ENCODE assay signal across 18 mouse cellular contexts in genomic region chr9:57431202-57431601, GRCm38 (mm10). TPM values are rescaled to one million over a fixed set of nuclear protein-coding genes. Genes with fewer than 3 reads are reported as not detected.
DNase-seq lines count a peak whose midpoint lies in the region; ATAC-seq and TF ChIP-seq lines count a peak whose summit lies in the region.
"Had no signal": no experiment of that assay in that cellular context is flagged by ENCODE, and none has a peak within 500 bp of the region (broad histone marks: within the 10 kb centered on the region; RNA-seq: fewer than 3 reads in every experiment).

No protein-coding gene starts in this region.

- H3K9ac ChIP-seq in ES-Bruce4 (ENCODE audit: low read depth, poor library complexity, severe bottlenecking), result no peak overlapping the region
- H3K9ac ChIP-seq: heart, embryonic 15.5 days; hindbrain, embryonic 14.5 days; limb, embryonic 15.5 days had no signal

- TF ChIP-seq EP300 in ES-Bruce4 (IDR thresholded peaks at IDR 0.05; ENCODE audit: insufficient read depth, low read depth, low read length), result no peak

- ATAC-seq in frontal cortex, adult (ENCODE audit: low TSS enrichment), result no peak

- 69% methylated on average over 9 of the region's 9 CpGs for WGBS in lung, adult 2 months

- H3K36me3 ChIP-seq in ES-Bruce4 (ENCODE audit: control insufficient read depth, insufficient read depth, low read length, poor library complexity, severe bottlenecking), result peaks cover 3% of the 10 kb centered on the region; the same call in 1 of the 2 replicates
- H3K36me3 ChIP-seq: heart, embryonic 15.5 days; limb, embryonic 15.5 days had no signal

- no peak for TF ChIP-seq POLR2A in lung, adult 2 months (IDR thresholded peaks at IDR 0.05; ENCODE audit: borderline replicate concordance, extremely low read depth, low read depth, low read length)
- no peak for TF ChIP-seq POLR2A in ES-Bruce4 (IDR thresholded peaks at IDR 0.05; ENCODE audit: insufficient read depth, low read length)

- no peak for TF ChIP-seq CTCF in lung, adult 2 months (IDR thresholded peaks at IDR 0.05; ENCODE audit: insufficient read depth, low read length)
- no peak for TF ChIP-seq CTCF in ES-Bruce4 (IDR thresholded peaks at IDR 0.05; ENCODE audit: low read depth, low read length)

- no peaks in the 10 kb centered on the region for H3K9me3 ChIP-seq in ES-Bruce4 (replicated peaks; ENCODE audit: control insufficient read depth, insufficient read depth, low read length, poor library complexity, severe bottlenecking)
- H3K9me3 ChIP-seq: G1E; heart, embryonic 15.5 days; limb, embryonic 15.5 days had no signal

- H3K27me3 ChIP-seq in ES-Bruce4 (ENCODE audit: control insufficient read depth, insufficient read depth, low read length, poor library complexity, severe bottlenecking), result no peaks in the 10 kb centered on the region
- H3K27me3 ChIP-seq: heart, embryonic 15.5 days; limb, embryonic 15.5 days had no signal

- peak; percentile 36 for DNase-seq in lung, postnatal 10 days
- DNase-seq in lung, adult 2 months, result no peak
- peak; percentile 41 for DNase-seq in ZHBTc4 (ENCODE audit: low read depth, low spot score)
- peak; percentile 67 for DNase-seq in kidney, adult 9 months
- DNase-seq in cerebellum, adult 9-11 months, result no peak
- DNase-seq: cerebellum, postnatal 14 days; gastrocnemius, postnatal 10 days; layer of hippocampus, postnatal 36 days; retina, postnatal 1 day; spleen, adult 18-20 months; thymus, adult 18-20 months had no signal

- H3K4me3 ChIP-seq in lung, adult 2 months (replicated peaks; ENCODE audit: extremely low read depth, low read depth, low read length), result no peak overlapping the region
- H3K4me3 ChIP-seq in ES-Bruce4 (ENCODE audit: low read depth, low read length), result no peak overlapping the region
- H3K4me3 ChIP-seq: heart, embryonic 15.5 days; limb, embryonic 15.5 days had no signal

- peak overlapping the region; percentile 71 for H3K27ac ChIP-seq in ES-Bruce4 (ENCODE audit: insufficient read depth, low read length)
- H3K27ac ChIP-seq: heart, embryonic 15.5 days; hindbrain, embryonic 14.5 days; limb, embryonic 15.5 days; macrophage had no signal

- H3K4me1 ChIP-seq in lung, adult 2 months (ENCODE audit: control insufficient read depth, insufficient read depth, low read length), result peaks cover 5% of the 10 kb centered on the region
- H3K4me1 ChIP-seq in ES-Bruce4 (ENCODE audit: control insufficient read depth, insufficient read depth, low read length), result peaks cover 18% of the 10 kb centered on the region

RNA-seq across cellular contexts. Expression of gene Ppcdc, which starts 8.7 kb away (rescaled TPM):
- 30.8 and 36.1 TPM in 2 replicates for polyA plus RNA-seq in lung, adult 2 months (2012; rRNA removed)
- polyA plus RNA-seq in ES-Bruce4 (2011; ENCODE audit: insufficient read depth, insufficient read length, low read depth, missing spikeins), result 35.6 and 39.8 TPM in 2 replicates

RNA-seq across cellular contexts. Expression of gene Scamp5, which starts 36.7 kb away (rescaled TPM):
- polyA plus RNA-seq in lung, adult 2 months (2012; rRNA removed), result 10.9 and 12.0 TPM in 2 replicates
- polyA plus RNA-seq in ES-Bruce4 (2011; ENCODE audit: insufficient read depth, insufficient read length, low read depth, missing spikeins), result 31.1 and 32.1 TPM in 2 replicates

Comparison
In these comparisons a context has a peak if more than half of its experiments do, and no peak if none do; other contexts are left out.
1. DNase-seq: peak in lung, postnatal 10 days (single experiment), ZHBTc4 (single experiment) and kidney, adult 9 months (single experiment); none in lung, adult 2 months (single experiment) and cerebellum, adult 9-11 months (single experiment).